Mouse (Mus musculus) midbrain, embryonic 10.5 days (tissue): Measurements from ENCODE around the gene Tubb2a. TPM values are rescaled to one million over a fixed set of nuclear protein-coding genes. Genes with fewer than 3 reads are reported as not detected.
A peak's percentile ranks its signal among the peaks of the same experiment; 100 is the strongest.
"Not testable (repeated sequence)": the region's sequence is repeated elsewhere in the genome, so short reads cannot be mapped to it uniquely, and the experiment has no call there.

Source experiments
- DNase-seq: peaks from one replicate; pipeline ENCODE4 v3.0.0-alpha.2; 2017; ENCODE audit warnings: low spot score
- H3K27ac ChIP-seq: fragments of 300-500 bp; sonication (generic); replicated peaks from 2 replicates; pipeline ENCODE4 v1.5.1; 2016; ENCODE audit warnings: mild to moderate bottlenecking
- H3K27me3 ChIP-seq: fragments of 300-500 bp; sonication (generic); 2 replicates; pipeline ENCODE4 v1.6.1; 2016; ENCODE audit warnings: low read depth, mild to moderate bottlenecking; ENCODE audit not compliant: poor library complexity, severe bottlenecking
- H3K36me3 ChIP-seq: fragments of 300-500 bp; sonication (generic); 2 replicates; pipeline ENCODE4 v1.6.1; 2016; ENCODE audit warnings: mild to moderate bottlenecking, moderate library complexity
- H3K4me1 ChIP-seq: fragments of 300-500 bp; sonication (generic); 2 replicates; pipeline ENCODE4 v1.6.1; 2016
- H3K4me3 ChIP-seq: fragments of 300-500 bp; sonication (generic); 2 replicates; pipeline ENCODE4 v1.5.1; 2016; ENCODE audit warnings: mild to moderate bottlenecking, moderate library complexity
- H3K9me3 ChIP-seq: fragments of 300-500 bp; sonication (generic); replicated peaks from 2 replicates; pipeline ENCODE4 v1.6.1; 2016; ENCODE audit warnings: mild to moderate bottlenecking
- WGBS: fragments of 180-500 bp; shearing (Covaris S2); methylation state at CpG from one replicate; pipeline ENCODE4 v1.1.7; 2016; 5-methylcytosine and 5-hydroxymethylcytosine counted together
- polyA plus RNA-seq: library from polyadenylated mRNA; unstranded; fragments of >200 nt; fragmentation: Nextera tagmentation; extraction: Ambion mirVana; gene quantifications from 2 replicates; pipeline ENCODE4 v1.2.1, GENCODE M21; 2016

Tubb2a gene
- polyA plus RNA-seq, 1 experiment from 2014 or later: 242 TPM

DNA sequence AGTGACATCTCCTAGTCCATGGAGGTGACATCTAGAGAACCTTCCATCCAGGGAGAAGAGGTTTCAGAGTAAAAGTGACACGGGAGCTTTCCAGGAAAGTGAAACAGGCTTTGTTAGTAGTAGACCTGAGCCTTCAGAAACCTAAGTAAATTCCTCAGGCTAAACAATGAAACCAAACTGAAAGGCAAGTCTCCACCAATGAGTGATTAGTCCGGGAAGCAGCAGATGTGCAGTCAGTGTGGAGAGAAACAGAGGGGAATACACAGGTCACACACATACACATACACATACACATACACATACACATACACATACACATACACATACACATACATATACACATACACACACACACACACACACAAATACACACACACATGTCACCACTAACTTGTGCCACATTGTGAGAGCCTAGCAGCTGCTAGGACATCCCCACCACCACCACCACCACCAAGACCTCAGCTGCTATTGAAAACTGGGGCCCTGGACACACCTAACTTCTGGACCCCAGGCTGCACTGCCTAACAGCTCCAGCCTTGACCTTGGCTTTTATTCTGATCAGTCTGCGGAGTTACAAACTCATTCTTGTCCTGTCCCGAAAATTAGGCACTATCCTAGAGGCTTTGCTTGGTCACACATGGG is 31.3 kb upstream of the Tubb2a start:
- Histone ChIP-seq H3K4me1 (peaks cover 32% of the 10 kb centered on the region), H3K36me3 (no peaks in the 10 kb centered on the region), H3K27me3 (peaks cover 15% of the 10 kb centered on the region; the same call in 1 of the 2 replicates), H3K9me3 (no peaks in the 10 kb centered on the region), H3K27ac (peak overlapping the region; percentile 33; the same call in 1 of the 2 replicates), H3K4me3 (no peak overlapping the region)
- DNase-seq: no peak
- WGBS: 58% methylated on average over 4 of the region's 4 CpGs

DNA sequence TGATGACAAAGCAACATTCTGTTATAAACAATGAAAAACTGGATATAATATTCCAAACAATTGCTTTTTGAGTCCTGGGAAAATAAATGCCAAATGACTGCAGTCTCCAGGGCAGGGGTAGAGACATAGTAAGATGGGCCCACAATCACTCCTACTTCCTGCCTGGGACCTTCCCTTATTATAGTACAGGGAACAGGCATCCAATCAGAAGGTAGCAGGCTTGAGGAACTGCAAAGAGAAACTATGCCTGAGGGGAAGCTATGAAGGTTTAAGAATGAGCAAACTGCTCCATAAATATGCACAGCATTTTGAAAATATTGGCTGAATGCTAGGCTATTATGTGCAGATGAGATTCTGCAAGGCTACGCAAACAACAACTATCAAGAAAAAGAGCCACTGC is 29.2 kb upstream of the Tubb2a start:
- no peak overlapping the region for H3K27ac ChIP-seq
- peaks cover 32% of the 10 kb centered on the region for H3K4me1 ChIP-seq
- WGBS: 98% methylated on average over 1 of the region's 1 CpGs
- no peaks in the 10 kb centered on the region for H3K36me3 ChIP-seq
- no peaks in the 10 kb centered on the region for H3K9me3 ChIP-seq
- DNase-seq: no peak
- H3K27me3 ChIP-seq: peaks cover 9% of the 10 kb centered on the region; the same call in 1 of the 2 replicates
- no peak overlapping the region for H3K4me3 ChIP-seq

DNA sequence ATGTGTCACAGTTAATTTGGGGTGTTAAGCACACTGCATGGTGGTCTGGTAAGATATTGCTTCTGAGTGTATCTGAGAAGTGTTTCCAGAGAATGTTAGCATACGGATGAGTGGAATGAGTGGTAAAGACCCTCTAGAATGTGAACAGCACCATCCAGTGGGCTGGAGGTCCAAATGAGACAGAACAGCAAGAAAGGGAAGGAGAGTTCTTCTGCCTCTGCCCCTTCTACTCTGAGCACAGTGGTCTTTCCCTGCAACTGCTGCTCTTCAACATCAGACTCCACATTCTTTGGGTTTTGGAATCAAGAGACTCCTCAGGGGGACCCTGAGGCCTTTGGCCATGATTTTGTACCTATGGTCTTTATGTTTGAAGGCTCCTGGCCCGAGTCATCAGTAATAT is 28.4 kb upstream of the Tubb2a start:
- DNase-seq: no peak
- no peaks in the 10 kb centered on the region for H3K9me3 ChIP-seq
- H3K27me3 ChIP-seq: peaks cover 3% of the 10 kb centered on the region; the same call in 1 of the 2 replicates
- peaks cover 25% of the 10 kb centered on the region for H3K4me1 ChIP-seq
- H3K4me3 ChIP-seq: no peak overlapping the region
- H3K27ac ChIP-seq: no peak overlapping the region
- 82% methylated on average over 2 of the region's 2 CpGs for WGBS
- no peaks in the 10 kb centered on the region for H3K36me3 ChIP-seq

DNA sequence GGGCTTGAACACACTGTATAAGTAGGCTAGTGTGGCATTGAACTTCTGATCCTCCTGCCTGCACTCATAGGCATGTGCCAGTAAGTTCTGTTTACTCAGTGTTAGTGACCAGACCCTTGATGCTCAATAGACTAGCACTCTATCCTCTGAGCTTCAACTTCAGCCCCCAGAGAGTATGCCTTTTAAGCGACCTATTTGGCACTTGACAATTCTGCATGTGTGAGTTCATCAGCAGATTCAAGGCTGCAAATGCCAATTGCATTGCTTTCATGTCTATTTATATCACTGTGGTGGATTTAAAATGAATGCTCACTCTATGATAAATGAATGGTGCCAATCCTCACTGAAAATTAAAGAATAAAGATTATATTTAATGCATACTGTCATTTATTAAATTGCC is 27.6 kb upstream of the Tubb2a start:
- H3K9me3 ChIP-seq: no peaks in the 10 kb centered on the region
- DNase-seq: no peak
- no peak overlapping the region for H3K4me3 ChIP-seq
- no peaks in the 10 kb centered on the region for H3K36me3 ChIP-seq
- no peak overlapping the region for H3K27ac ChIP-seq
- WGBS: 65% methylated on average over 1 of the region's 1 CpGs
- no peaks in the 10 kb centered on the region for H3K27me3 ChIP-seq
- H3K4me1 ChIP-seq: peaks cover 16% of the 10 kb centered on the region

DNA sequence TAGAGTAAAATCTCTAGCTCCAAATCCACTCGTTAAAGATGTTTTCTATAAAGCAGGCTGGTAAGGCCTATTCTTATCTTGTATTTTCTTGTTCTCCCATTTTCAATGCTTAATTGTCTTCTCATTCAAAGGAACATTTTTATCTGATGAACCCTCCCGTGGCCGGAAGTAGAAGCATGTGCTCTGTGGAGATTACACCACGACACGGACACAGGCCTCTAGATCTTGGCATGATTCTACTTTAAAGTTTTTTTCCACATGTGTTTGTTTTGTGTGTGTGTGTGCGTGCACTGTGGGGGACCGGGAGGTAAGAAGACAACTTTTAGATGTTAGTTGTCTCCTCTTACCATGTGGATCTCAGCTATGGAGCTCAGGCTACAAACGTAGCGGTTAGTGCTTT is 24.1 kb upstream of the Tubb2a start:
- Histone ChIP-seq H3K27me3 (no peaks in the 10 kb centered on the region), H3K9me3 (no peaks in the 10 kb centered on the region), H3K27ac (no peak overlapping the region), H3K4me3 (no peak overlapping the region), H3K4me1 (peaks cover 4% of the 10 kb centered on the region), H3K36me3 (no peaks in the 10 kb centered on the region)
- no peak for DNase-seq
- WGBS: 87% methylated on average over 9 of the region's 9 CpGs

DNA sequence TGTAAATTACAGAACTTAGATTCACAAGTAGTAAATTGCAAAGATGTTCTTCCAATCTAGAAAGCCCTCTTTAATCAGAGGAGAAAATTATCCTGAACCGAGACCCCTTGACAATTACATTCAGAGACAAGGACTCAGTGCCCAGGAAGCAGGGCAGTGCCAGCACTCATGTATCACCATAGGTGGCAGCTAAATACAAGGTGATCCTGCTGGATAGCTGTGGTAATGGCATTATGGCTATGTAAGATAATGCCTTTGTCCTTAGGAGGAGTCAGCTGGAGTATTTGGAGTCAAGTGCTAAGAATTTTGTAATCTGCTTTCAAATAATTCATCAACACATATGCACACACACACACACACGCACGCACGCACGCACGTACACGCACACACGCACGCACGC is 23.4 kb upstream of the Tubb2a start:
- Histone ChIP-seq H3K36me3 (no peaks in the 10 kb centered on the region), H3K27me3 (no peaks in the 10 kb centered on the region), H3K4me1 (peaks cover 11% of the 10 kb centered on the region), H3K27ac (no peak overlapping the region), H3K9me3 (no peaks in the 10 kb centered on the region), H3K4me3 (no peak overlapping the region)
- DNase-seq: no peak
- 94% methylated on average over 10 of the region's 10 CpGs for WGBS

DNA sequence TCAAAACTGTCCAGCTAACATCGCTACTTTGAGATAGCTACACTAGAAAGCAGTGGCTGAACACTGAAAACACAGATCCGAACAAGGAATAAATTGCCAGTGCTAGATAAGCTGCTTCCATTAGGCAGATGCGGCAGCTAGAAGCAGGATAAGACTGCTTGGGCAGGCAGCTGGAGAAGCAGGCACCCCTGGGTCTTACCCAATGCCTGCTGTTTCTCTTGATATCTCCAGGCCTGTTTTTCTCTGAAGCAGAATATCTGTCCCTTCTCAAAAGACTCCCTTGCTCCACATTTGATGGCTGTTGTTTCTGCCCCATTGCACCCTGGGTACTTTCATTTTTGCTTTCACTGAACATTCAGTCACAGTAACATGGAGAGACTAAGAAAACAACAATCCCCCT is 22.9 kb upstream of the Tubb2a start:
- no peaks in the 10 kb centered on the region for H3K36me3 ChIP-seq
- no peaks in the 10 kb centered on the region for H3K9me3 ChIP-seq
- H3K4me1 ChIP-seq: peaks cover 16% of the 10 kb centered on the region
- no peak overlapping the region for H3K27ac ChIP-seq
- no peak overlapping the region for H3K4me3 ChIP-seq
- no peaks in the 10 kb centered on the region for H3K27me3 ChIP-seq
- 81% methylated on average over 3 of the region's 3 CpGs for WGBS
- no peak for DNase-seq

DNA sequence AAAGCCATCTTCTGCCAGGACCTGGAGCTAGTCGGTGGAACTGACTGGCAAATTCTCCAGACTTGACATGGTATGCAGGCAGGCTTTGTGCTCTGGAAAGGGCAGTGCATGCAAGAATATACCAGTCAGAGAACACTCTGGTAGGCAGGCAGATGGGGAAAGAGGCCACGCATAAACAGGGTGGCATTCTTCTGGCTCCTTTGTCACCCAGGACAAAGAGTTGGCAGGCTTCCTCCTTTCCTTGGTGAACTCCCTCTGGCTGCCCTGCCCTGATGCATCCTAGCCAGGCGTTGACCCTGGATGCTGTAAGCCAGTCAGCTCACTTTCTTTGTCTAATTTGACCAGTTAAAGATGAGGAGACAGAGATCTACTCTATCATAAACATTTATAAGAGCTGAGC is 19.3 kb upstream of the Tubb2a start:
- H3K36me3 ChIP-seq: no peaks in the 10 kb centered on the region
- H3K27ac ChIP-seq: peak overlapping the region; percentile 84
- no peak overlapping the region for H3K4me3 ChIP-seq
- H3K9me3 ChIP-seq: no peaks in the 10 kb centered on the region
- peaks cover 27% of the 10 kb centered on the region for H3K4me1 ChIP-seq
- DNase-seq: no peak
- no peaks in the 10 kb centered on the region for H3K27me3 ChIP-seq
- 72% methylated on average over 3 of the region's 3 CpGs for WGBS

DNA sequence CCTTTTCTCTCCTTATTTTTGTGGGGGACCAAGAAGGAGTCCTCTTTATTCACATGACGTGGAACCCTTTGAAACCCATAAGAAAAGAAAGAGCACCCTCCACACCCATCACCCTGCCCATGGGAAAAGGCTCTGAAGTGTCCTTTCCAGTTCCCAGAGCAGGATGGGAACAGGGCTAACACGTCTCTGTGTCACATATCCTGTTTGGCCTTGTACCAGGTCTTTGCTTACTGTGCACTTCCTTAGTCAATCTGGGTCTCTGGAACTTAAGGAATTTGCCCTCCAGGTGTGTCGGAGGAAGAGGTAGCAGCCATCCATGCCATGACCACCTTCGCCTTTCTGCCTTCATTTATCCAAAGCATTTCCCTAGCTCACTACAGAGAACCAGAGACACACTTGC is 18.6 kb upstream of the Tubb2a start:
- WGBS: 66% methylated on average over 4 of the region's 4 CpGs
- Histone ChIP-seq H3K4me1 (peaks cover 27% of the 10 kb centered on the region), H3K4me3 (no peak overlapping the region; the same call in 1 of the 2 replicates), H3K36me3 (no peaks in the 10 kb centered on the region), H3K27ac (peak overlapping the region; percentile 84), H3K9me3 (no peaks in the 10 kb centered on the region), H3K27me3 (no peaks in the 10 kb centered on the region)
- no peak for DNase-seq

DNA sequence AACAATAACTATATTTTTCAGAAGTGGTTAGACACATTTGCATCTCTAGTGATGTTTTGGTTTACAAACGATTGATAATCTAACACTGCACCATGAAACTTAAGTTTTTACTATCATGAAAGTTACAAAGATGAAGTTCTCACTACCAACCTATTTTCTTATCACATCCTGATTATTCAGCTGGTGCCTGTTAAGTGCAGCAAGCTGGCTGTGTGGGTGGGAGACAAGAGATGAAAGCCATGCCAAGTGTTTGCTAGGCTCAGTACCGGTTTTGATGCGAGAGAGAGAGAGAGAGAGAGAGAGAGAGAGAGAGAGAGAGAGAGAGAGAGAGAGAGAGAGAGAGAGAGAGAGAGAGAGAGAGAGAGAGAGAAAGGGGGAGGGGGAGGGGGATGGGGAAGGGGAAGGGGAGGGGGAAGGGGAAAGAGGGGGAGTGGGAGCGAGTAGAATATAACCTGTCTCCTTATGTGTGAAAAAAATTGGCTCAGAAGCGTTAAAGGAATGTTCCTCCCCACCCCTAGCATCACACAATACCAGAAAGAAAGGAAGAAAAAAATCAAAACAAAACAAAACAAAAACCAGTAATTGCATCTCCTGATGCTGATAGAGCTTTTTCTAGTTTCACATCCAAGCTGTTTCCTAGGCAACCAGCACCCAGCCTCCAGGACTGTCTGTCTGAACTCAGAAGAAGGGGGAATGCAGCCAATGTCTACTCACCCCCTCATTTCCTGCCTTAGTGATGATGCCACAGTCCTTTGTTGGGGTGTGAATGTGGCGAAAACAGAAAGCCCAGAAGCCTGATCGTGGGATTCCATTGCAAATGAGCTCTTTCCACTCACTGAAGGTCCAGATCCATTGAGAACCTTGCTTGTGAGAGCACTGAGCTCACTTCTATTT is 18.0 kb upstream of the Tubb2a start:
- no peaks in the 10 kb centered on the region for H3K27me3 ChIP-seq
- peak; percentile 56 for DNase-seq
- WGBS: 35% methylated on average over 7 of the region's 7 CpGs
- H3K4me3 ChIP-seq: peak overlapping the region; percentile 29
- H3K4me1 ChIP-seq: peaks cover 27% of the 10 kb centered on the region
- no peaks in the 10 kb centered on the region for H3K9me3 ChIP-seq
- H3K36me3 ChIP-seq: no peaks in the 10 kb centered on the region
- H3K27ac ChIP-seq: peak overlapping the region; percentile 84

DNA sequence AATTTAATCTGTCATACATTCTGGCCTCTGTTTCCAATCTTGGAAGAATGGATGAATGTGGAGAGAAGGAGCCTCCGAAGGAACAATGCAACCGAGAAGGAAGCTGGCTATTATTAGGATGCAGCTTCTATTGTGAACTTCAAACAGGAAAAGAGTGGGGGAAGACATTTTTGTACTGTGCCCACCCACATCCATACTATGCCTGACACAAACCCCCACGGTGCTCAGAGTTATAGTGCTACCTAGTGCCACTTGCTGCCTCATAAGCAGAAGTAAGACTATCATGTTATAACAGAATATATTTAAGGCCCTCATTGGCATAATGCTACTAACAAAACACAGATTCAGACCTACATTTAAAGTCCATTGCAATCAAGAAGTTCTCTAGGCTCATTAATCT is 11.6 kb upstream of the Tubb2a start:
- H3K4me3 ChIP-seq: no peak overlapping the region
- peaks cover 33% of the 10 kb centered on the region for H3K4me1 ChIP-seq
- 65% methylated on average over 3 of the region's 3 CpGs for WGBS
- H3K27me3 ChIP-seq: no peaks in the 10 kb centered on the region; the same call in 1 of the 2 replicates
- no peak for DNase-seq
- H3K36me3 ChIP-seq: no peaks in the 10 kb centered on the region
- no peaks in the 10 kb centered on the region for H3K9me3 ChIP-seq
- H3K27ac ChIP-seq: peak overlapping the region; percentile 79

DNA sequence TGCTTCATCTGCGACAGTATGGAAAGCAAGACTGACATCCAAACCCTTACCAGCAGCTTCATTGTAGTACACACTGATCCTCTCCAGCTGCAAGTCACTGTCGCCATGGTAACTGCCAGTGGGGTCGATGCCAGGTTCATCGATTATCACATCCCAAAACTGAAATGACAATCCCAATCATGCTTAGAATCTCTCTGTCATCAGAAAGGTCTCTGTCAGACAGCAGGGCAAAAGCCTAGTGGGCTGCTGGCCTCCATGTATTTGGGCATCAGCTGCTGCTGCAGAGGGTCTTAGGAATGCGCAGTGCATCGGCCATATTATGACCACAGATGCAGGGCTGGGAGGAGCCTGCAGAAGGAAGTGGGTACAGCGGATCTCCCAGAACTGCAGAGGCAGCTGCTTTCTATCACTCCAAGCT is 11.1 kb upstream of the Tubb2a start:
- peak; percentile 61 for DNase-seq
- Histone ChIP-seq H3K27me3 (no peaks in the 10 kb centered on the region; the same call in 1 of the 2 replicates), H3K4me1 (peaks cover 33% of the 10 kb centered on the region), H3K4me3 (peak overlapping the region; percentile 31; the same call in 1 of the 2 replicates), H3K9me3 (no peaks in the 10 kb centered on the region), H3K36me3 (no peaks in the 10 kb centered on the region), H3K27ac (peak overlapping the region; percentile 79)
- 52% methylated on average over 7 of the region's 7 CpGs for WGBS

DNA sequence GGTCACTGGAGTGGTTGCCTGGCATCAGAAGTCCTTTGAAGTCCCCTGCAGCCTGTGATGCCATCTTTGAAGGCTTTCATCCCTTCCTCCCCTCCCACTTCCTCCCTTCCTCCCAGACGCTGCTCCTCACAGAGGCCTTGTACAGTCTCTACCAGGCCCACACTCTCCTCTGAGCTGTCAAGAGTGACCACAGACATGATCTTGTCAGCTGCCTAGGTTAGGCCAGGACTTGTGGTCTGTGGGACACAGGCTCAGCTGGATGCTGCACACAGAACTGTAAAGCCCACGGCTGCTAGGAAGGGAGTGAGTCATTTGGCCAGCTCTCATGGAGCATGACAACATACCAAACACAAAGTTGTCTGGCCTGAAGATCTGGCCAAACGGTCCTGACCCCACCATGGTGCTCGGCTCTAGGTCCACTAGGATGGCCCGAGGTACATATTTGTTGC is 10.4 kb upstream of the Tubb2a start:
- Histone ChIP-seq H3K4me1 (peaks cover 33% of the 10 kb centered on the region), H3K27ac (peak overlapping the region; percentile 79)
- H3K36me3 ChIP-seq, H3K4me3 ChIP-seq, DNase-seq, H3K9me3 ChIP-seq, H3K27me3 ChIP-seq: not testable (repeated sequence)
- WGBS: 68% methylated on average over 5 of the region's 5 CpGs
